Mouse (Mus musculus) heart, postnatal 36 days (tissue): ENCODE data around the gene Gm20388. TPM values are rescaled to one million over a fixed set of nuclear protein-coding genes. Genes with fewer than 3 reads are reported as not detected.

Source experiments
- DNase-seq, 2 experiments: peaks; one replicate each; pipeline ENCODE4 v3.0.0; 2021 to 2022
- intact Hi-C: fragments of 180-260 bp; cut with DNase I; formaldehyde crosslinking; loops from one replicate; pipeline ENCODE4 v1.15.1; 2025
- total RNA-seq, 2 experiments: library from RNA; stranded (reverse); gene quantifications; 2 replicates each; pipeline ENCODE4 v1.2.3; 2021

Gm20388 gene
- total RNA-seq, 2 experiments from 2014 or later = 3.5 to 4.9 TPM

DNA sequence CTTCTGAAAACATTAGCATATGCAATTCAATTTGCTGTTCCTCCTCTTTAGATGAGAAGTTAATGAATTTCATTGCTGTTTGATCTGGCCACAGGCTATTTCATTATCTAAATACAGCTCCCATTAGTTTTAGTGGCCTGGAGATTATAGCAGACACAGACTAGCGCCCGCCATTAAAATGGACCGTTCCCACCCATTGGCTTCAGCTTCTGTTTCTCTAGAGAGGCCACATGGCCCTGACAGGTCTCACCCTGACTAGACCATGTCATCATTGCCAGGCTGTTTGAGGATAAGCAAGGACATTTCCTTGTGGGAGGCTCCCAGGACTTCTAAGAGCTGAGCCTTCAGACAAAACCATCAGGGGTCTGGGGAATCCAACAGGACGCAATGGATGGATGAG, 3774.8 kb downstream of the Gm20388 start:
- no peak for DNase-seq
- intact Hi-C loops = no loop called here

GRCm38 (mm10) chr8:123687826-123688225, 3777.2 kb downstream of the Gm20388 start:
- intact Hi-C loops = no loop called here
- DNase-seq = no peak

DNA sequence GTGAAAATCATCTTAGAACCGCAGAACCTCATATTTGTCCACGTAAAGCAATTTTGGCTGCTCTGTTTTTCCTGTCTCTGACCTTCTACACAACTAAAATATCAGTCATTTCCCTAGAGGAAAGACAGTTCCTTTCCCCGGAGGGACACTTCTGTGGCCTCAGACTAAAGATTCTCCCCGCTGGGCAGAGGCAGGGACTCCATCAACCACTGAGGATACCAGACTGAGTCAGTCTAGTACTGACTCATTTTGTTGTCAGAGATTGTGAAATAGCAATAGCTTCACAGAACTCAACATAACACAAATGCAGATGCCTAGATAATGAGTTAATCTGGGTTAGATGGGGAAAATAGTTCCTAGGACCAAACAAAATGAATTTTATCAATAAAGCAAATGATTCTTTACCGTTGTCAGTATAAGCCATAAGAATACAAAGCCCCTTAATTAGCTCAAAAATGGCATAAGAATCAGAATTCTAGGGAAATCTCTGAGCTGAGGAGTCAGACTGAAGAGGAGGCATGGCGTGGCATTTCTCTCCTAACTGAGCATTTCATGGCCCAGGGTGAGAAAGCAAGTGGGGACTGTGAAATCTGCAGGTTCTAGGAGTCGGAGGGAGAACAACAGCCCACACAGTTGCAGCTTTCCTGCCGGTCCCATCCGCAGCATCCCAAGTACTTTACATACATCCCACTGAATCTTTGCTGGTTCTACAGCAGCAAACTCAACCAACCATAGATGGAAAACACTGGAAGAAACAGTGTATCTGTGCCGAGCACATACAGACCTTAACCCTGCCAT, 3781.7 kb downstream of the Gm20388 start:
- DNase-seq = no peak
- intact Hi-C loops = no loop called here

DNA sequence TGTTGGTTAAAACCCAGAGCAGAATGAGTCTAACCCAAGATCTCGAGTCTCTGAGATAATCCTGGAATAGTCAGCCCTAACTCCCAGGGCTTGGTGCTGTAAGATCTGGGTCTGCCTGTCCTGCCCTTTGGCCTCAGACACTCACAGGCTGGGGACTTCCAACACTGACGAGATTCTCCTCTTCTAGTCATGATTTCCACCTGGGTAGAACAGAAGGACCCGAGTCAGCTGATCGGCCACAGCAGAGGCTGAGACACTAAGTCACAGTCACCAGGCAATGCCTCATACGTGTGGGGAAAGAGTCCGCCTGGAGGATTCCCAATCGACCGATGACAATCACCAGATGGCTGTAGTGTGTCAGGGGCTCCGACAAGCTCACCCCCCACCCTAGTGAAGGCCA, 3785.5 kb downstream of the Gm20388 start:
- DNase-seq = no peak
- intact Hi-C loops = no loop called here

- intact Hi-C loops = no loop called here
- no peak for DNase-seq
Measured at GRCm38 (mm10) chr8:123697329-123697728, 3786.7 kb downstream of the Gm20388 start.

DNA sequence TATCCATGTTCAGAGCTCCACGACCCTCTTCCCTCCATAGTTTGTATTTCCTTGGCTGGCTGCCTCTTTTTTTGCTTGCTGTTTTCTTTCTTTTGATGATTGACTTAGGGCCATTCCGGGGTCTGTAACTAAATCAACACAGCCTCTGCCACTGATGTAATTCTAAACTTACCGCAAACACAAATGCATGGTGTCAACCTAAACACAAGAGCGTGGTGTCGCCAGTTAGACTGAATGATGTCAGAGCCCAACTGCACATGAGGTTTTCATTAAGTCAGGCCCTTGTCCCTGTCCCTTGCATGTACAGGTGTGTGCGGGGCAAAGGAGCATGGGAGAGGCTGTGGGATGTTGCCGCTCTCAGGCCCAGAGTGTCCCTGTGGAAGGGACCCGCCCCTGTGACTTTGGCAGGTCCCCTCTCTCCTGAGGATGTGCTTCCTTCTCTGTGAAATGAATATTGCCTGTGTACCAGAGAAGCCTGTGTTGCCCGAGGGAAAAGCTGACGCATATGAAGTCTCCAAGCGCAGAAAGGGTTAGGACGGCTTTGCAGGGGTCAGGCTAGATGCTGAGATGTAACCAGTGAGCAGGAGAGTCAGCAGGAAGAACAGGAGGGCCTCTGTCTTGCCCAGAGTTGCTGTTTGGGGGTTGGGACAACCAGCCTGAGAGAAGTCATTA, 3789.9 kb downstream of the Gm20388 start:
- intact Hi-C loops = loop anchor here (10.0 kb wide), 1 partner anchor 64 kb away; no protein-coding TSS in a partner anchor
- DNase-seq = no peak

- peak; percentile 78 to 83 for DNase-seq
- intact Hi-C loops = loop anchor here (10.0 kb wide), 1 partner anchor 63 kb away; no protein-coding TSS in a partner anchor
Measured at GRCm38 (mm10) chr8:123701952-123702587, 3791.4 kb downstream of the Gm20388 start.

- intact Hi-C loops = loop anchor here (10.0 kb wide), 1 partner anchor 59 kb away; no protein-coding TSS in a partner anchor
- no peak for DNase-seq
Measured at GRCm38 (mm10) chr8:123705376-123705775, 3794.7 kb downstream of the Gm20388 start.

GRCm38 (mm10) chr8:123707137-123707536, 3796.5 kb downstream of the Gm20388 start:
- intact Hi-C loops = loop anchor here (10.0 kb wide), 1 partner anchor 58 kb away; no protein-coding TSS in a partner anchor
- no peak for DNase-seq

GRCm38 (mm10) chr8:123708729-123709128, 3798.1 kb downstream of the Gm20388 start:
- DNase-seq = no peak
- intact Hi-C loops = loop anchor here (10.0 kb wide), 1 partner anchor 56 kb away; no protein-coding TSS in a partner anchor

GRCm38 (mm10) chr8:123710335-123710734, 3799.7 kb downstream of the Gm20388 start:
- intact Hi-C loops = no loop called here
- no peak for DNase-seq

DNA sequence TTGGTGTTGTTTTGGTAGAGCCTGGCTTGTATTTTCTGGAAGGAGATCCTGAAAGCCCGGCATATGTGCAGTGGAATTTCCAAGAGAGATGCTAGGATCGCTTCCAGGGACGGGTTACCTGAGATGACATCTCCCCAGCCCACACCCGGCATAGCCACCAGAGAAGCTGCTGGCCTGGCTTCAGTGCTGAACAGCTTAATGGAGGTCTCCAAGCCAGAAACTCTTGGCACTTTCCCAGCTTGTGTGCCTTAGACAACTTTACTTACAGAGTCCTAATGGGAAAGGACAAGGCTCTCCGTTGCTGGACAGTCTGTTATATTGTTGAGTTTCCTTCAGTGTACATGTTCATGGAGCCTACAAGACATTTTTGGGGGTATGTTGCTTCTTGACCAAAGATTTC, 3803.8 kb downstream of the Gm20388 start:
- intact Hi-C loops = no loop called here
- no peak for DNase-seq

DNA sequence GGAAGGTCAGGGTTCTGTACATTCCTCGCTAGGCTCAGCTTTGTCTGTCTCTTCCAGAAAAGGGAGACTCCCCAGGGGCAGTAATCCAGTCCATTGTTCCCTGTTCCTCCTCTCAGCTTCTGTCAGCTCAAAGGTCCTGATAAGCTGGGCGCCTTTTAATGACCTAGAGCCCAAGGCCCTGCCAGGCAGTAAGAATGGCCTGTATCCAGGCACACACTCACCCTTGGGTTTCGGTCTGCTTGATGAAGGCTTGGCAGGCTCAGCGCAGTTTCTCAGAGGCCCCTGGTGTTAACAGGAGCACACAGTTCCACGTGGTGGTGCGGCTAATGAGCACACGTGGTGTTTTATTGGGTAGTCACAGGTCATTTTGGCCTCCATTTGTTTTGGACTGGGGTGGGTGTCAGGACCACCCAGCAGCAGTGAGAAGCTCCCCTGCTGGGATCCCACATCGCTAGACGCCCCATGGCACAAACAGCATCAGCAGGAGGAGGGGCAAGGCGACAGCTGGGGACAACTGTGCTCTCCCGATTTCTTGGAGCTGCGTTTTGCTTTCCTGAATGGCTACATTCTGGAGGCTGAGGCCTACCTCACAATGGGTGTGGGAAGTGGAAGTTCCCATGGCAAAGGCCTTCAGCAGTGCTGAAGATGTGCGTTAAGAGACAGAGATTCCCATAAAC, 3805.4 kb downstream of the Gm20388 start:
- intact Hi-C loops = loop anchor here (1.0 to 5.0 kb wide), 2 partner anchors 12 to 64 kb away; partner anchors contain the start of gene Rhou

DNA sequence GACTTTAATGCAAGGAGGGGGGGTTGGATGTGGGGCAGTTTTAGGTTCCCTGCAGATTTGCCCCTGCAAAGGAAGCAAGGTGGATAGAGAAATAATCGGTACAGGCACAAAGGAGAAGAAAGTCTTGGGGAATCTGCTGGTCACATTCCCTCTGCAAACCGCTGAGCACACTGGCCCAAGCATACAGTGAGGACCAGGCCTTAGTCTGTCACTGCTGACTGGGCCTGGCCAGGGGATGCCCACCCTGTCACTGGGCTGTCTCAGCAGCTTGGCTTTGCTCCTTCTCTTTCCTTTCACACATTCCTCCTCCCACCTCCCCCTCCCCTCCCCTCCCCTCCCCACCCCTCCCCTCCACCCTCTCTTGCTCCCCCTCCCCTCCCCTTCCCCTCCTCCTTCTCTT, 3806.5 kb downstream of the Gm20388 start:
- intact Hi-C loops = loop anchor here (5.0 kb wide), 1 partner anchor 65 kb away; the partner anchor contains the start of gene Rhou
- no peak for DNase-seq

More for the DNA sequence above, 3805.4 kb downstream of the Gm20388 start:
- DNase-seq = peak; percentile 32 to 34

DNA sequence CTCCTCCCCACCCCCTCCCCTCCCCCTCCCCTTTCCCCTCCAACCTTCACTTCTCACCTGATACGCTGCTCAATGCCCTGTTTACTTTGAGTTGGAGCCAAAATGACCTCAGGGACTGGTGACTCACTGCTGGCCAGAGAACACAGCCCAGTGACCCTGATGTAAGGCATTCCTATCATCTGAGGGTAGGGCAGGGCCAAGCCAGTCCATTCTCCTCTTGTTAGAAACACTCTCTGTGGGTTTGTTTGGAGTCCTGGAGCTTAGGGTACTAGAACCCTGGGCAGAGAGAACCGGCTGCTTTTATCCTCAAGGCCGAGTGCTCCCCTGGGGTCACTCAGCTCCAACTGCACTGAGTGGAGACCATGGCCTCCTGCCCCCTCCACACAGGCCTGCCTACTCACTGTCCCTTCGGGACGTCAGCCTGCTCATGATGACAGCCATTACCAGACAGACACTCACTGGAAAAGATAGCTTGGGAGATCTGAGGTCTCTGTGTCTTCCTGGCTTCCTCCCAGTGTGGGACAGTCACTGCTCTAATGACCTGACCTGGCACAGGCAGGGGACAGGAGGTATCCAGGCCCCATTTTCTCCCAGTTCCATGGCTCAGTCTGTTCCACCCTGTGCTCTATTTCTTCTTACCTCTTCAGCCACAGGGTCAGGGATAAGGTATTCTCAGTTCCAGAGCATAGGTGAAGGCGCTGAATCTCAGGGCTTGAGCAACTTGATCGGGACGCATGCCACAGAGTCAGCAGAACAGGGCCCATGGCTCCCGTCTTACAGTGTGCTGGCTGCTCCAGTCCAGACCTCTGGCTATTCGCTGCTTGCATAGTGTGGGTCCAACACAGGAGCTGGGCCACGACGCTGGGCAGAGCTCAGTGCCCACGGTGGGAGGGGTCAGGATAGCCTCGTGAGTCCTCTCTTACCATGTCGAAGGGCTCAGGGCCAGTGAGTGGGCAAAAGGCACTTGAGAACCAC, 3807.2 kb downstream of the Gm20388 start:
- DNase-seq = peak; percentile 46 to 52
- intact Hi-C loops = loop anchor here (5.0 kb wide), 1 partner anchor 66 kb away; the partner anchor contains the start of gene Rhou

DNA sequence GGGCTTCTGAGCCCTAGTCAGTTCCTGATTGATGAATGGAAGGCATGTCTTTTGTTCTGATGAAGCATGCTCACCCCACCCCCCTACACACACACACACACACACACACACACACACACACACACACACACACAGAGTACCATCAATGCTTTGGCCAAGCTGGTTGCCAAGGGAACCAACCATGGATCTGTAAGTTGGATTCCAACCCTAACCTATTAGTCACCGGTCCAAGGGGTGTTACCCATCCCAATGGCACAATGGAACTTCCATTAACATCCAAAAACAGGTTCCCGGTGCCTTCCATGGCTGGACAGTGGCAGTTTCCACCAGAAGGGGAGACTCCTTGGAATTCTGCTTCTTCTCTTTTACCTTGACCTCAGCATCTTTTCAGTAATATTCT, 3808.1 kb downstream of the Gm20388 start:
- no peak for DNase-seq
- intact Hi-C loops = loop anchor here (5.0 kb wide), 1 partner anchor 66 kb away; the partner anchor contains the start of gene Rhou

GRCm38 (mm10) chr8:123719280-123719679, 3808.6 kb downstream of the Gm20388 start:
- no peak for DNase-seq
- intact Hi-C loops = loop anchor here (5.0 kb wide), 1 partner anchor 67 kb away; the partner anchor contains the start of gene Rhou

DNA sequence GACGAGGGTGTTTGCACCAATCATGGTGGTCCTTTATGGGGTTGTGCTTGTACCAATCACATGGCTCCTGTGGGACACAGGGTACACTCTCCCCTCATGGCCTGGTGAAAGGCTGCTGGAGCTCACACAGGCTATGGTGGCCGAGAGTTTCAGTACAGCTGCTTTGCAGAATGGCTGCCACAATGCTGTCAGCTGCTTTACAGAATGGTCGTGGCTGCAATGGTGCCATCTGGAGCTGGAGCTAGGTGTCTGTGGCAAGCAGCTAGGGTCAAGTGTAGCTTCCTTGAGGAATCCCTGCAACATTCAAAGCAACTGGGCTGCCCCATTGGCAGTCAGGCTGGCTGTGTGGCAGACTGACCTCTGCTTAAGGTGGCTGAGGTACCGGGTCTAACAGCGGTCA, 3809.2 kb downstream of the Gm20388 start:
- no peak for DNase-seq
- intact Hi-C loops = loop anchor here (5.0 kb wide), 1 partner anchor 68 kb away; the partner anchor contains the start of gene Rhou

GRCm38 (mm10) chr8:123720471-123721001, 3809.9 kb downstream of the Gm20388 start:
- intact Hi-C loops = no loop called here
- no peak for DNase-seq
